Mouse (Mus musculus): ENCODE measurements at regions not wholly inside any gene's neighbourhood (a gene's known extent, or its start where the extent isn't known, plus 50 kb on each side); places are given as distances from the start of the nearest gene placed in this dataset.

GRCm38 (mm10) chr1:63920181-63920933 is 151.3 kb upstream of the 4933402D24Rik start:
- no peak for DNase-seq (ENCODE audit: low spot score in 2 of 2)

DNA sequence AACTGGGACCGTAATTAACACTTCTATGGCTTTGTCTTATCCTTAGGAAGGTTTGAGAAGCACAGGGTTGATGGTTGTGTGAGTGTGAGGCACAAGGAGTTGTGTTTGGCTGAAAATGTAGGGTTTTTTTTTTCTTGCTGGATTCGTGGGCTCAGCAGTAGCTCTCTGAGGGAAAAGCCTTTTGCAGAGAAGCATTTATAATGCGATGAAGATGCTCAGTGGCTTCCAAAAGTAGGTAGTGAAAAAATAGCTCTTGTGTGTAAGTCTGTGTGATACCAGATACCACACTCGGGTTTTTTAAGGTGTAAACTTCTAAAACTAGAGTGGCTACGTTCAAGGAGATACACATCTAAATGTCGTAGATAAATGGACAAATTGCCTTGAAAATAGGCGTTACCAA is 149.1 kb upstream of the 4933402D24Rik start:
- no peak for DNase-seq (ENCODE audit: low spot score in 2 of 2)

DNA sequence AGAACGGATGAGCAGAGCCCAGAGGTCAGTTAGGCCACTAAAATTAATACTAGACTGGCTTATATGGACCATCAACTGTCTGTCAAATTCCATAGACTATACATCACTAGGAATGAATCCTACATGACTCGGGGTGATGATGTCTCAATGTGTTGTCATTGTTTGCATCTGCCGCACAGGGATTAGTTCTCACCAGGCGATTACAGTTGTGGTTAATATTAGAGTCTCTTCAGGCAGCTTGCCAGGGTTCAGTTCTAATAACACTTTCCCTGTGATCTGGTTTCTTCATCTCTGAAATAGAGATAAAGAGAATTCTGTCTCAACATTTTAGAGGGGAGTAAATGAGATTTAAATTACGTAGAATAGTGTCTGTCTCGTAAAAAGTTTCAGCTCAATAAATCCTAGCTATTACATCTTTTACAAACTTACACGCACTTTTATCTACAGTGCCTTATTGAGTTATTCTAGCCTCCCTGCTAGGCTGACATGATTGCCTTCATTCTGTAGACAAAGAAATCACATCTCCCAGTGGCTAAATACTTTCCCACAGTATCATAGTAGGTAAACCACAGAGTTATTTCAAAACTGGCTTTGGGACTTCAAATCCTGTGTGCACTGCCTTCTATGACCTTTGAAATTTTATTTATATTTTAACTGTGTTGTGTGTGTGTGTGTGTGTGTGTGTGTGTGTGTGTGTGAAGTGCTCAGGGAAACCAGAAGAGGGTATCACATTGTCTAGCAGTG is 148.0 kb upstream of the 4933402D24Rik start:
- DNase-seq (ENCODE audit: low spot score in 2 of 2), result no peak

GRCm38 (mm10) chr1:63910765-63911164 is 141.7 kb upstream of the 4933402D24Rik start:
- no peak for DNase-seq (ENCODE audit: low spot score in 2 of 2)

DNA sequence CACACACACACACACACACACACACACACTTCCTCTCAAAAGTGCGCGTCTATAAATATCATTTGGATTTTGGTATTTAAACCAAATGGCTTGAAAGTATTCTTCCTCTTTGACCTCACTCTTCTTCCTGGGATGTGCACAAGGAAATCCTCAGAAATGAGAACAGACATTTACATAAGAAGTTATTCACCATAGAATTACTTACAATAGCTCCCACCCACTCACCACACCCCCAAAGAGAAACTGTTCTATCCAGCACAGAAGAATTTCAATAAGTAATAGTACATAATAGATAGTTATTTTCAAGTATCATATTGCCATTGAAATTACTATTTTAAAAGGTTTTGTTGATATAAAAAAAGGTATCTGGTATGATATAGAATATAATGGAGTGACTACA is 140.1 kb upstream of the 4933402D24Rik start:
- no peak for DNase-seq (ENCODE audit: low spot score in 2 of 2)

GRCm38 (mm10) chr1:63903620-63904019 is 134.6 kb upstream of the 4933402D24Rik start:
- no peak for DNase-seq (ENCODE audit: low spot score in 2 of 2)

GRCm38 (mm10) chr1:63903201-63903600 is 134.1 kb upstream of the 4933402D24Rik start:
- no peak for DNase-seq (ENCODE audit: low spot score in 2 of 2)

DNA sequence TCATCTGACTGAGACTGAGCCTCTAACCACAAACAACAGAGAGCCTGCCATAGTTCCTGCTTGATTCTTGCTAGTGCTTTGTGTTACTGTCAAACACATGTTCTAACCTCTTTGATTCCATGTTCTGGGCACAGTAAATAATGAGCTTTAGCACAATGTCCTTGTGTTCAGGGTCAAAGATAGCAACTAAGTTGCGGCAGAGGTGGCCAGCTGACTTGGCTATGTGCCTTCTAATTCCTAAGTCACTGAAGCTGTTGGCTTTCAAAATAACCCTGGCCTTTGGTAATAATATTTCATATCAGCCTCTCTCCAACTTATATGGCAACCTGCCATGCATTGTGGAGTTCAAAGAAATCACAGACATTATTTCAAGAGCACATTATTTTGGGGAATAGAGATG is 133.3 kb upstream of the 4933402D24Rik start:
- DNase-seq (ENCODE audit: low spot score in 2 of 2), result no peak

DNA sequence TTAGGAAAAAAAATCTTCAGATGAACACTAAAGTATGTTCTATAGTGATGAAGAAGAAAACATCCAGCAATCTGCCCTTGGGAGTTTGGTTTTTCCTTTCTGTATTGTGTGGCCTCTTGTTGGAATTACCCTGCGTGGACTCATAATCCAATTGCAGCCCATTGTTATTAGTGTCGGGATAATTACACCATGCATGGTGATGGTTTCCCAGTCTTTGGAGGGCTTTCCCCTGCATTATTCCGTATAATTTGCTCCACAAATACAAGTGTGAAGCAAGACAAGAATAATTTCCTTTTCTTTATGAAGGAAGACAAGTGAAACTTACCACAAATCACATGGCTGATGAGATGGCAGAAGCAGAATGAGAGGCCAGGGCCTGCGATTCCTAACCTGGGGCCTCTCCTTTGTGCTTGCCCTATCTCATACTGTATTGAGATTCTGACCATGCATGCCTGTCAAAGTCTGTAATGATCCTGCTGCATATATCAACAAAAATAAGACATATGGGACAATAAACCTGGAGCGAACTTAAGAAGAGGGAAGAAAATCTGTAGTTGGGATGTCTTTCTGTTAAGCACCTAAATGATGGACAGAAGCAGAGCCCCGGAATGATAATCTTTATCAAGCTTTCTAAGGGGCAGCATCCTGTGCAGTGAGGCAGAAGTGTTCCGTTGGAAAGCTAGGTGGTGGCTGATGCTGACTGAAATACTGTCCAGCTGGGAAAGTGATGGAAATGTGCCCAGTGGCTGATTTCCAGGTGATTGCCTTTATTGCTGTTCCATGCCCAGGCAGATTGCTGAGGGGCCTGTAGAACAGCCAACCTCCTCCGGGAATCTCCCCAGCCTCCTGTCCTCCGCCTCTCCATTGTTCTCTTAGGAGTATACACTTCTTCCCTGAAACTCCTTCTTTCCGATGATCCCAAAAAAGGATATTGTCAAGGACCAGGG is 130.8 kb upstream of the 4933402D24Rik start:
- no peak for DNase-seq (ENCODE audit: low spot score in 2 of 2)

- no peak for DNase-seq (ENCODE audit: low spot score in 2 of 2)
Measured at GRCm38 (mm10) chr1:63898766-63899165, 129.7 kb upstream of the 4933402D24Rik start.

DNA sequence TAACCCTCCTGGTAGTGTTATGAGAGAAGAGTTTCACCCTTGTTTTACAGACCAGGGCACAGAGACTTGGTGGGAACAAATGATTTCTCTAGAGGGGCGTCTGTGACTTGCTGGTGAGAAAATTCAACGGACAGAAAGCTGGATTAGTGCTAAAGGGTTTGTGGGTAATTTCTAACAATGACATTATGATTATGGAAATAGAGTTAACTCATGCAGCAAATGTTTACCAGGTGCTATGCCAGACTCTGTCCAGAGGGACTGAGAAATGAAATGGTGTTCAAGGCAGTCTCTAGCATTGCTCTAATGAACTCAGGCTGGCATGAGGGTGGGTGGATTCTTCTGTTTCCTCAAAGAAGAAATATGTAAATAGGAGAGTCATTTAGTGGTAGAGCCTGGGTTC is 128.5 kb upstream of the 4933402D24Rik start:
- no peak for DNase-seq (ENCODE audit: low spot score in 2 of 2)

- DNase-seq (ENCODE audit: low spot score in 2 of 2), result no peak
Measured at GRCm38 (mm10) chr1:63879570-63879969, 110.5 kb upstream of the 4933402D24Rik start.

DNA sequence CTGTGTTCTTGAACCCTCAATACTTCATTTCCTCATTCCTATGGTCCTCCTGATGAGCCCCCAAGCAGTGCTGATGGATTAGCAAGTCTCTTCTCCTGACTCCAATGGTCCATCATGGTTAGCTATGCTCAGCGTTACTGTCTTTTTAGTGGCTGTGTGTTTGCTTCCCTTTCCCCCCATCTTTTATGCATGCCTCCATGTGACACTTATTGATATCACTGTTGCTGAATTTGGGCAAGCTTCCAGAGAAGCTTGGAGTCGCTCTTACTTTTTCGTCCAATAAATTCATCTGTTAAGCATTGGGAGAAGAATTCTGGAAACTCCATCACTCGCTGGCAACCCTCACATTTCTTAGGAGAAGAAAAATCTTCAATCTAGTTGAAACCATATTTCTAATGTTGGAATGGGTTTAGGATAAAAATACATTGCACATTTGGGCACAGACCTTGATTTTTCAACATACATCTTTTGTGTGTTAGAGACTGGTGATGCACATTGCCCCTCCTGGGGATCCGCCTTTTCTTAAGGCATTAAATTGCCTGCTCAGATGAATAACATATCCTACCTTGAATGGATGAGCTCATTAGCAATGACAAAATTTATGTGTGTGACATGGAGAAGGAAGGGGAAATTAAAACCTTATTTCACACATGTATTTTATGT is 107.7 kb upstream of the 4933402D24Rik start:
- no peak for DNase-seq (ENCODE audit: low spot score in 2 of 2)

- no peak for DNase-seq (ENCODE audit: low spot score in 2 of 2)
Measured at GRCm38 (mm10) chr1:63875297-63875962, 106.4 kb upstream of the 4933402D24Rik start.

- no peak for DNase-seq (ENCODE audit: low spot score in 2 of 2)
Measured at GRCm38 (mm10) chr1:63871831-63872230, 102.8 kb upstream of the 4933402D24Rik start.

DNA sequence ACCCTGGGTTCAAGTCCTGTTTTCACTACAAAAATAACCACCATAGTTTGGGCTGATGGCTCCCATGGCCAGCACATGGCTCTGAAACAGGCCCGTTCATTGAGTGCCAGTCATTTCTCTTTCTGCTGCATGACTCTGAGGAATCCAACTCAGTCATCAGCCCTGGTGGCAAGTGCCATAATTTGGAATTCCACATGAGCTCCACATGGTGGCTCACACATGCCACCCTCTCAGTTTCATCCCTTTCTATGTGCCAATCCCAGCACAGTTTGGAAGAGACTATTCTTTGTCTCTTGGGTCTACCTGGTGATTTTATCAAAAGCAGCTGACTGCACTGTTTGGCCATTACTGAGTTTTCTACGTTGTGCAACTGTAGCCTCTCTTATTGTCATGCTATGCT is 100.3 kb upstream of the 4933402D24Rik start:
- DNase-seq (ENCODE audit: low spot score in 2 of 2), result no peak

DNA sequence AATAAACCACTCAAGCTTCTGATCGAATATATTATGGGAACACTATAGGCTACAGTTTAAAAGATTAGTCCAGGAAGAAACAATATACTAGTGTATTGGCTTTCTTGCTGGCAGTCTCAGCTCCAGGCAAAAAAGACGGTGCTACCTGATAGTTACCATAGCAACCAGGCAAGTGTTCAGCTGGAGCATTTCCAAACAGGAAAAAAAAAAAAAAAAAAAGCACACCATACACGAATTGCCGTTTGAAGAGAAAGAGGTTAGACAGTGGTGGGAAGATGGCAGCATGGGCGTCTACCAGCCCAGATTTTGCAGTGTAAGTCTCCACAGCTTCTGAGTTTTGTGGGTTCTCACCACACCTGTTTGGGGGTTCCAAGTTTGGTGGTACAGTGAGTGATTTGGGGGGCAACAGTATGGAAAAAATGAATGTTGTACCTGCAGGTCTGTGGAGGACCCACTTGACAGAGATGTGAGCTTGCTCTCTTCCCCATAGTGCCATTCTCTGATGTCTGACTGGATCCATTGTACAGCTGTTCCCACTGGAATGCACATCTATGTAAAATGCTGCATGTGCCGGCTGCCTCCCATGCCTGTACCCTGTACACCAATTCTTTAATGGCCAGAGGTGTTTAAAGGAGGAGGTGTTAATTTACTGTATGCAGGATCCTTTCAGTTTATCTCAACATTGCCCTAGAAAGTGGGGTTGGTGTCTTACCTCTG is 89.0 kb upstream of the 4933402D24Rik start:
- no peak for DNase-seq (ENCODE audit: low spot score in 2 of 2)

GRCm38 (mm10) chr1:63857468-63857867 is 88.4 kb upstream of the 4933402D24Rik start:
- DNase-seq (ENCODE audit: low spot score in 2 of 2), result no peak

- DNase-seq (ENCODE audit: low spot score in 2 of 2), result no peak
Measured at GRCm38 (mm10) chr1:63856366-63856765, 87.3 kb upstream of the 4933402D24Rik start.

GRCm38 (mm10) chr1:63854794-63855193 is 85.7 kb upstream of the 4933402D24Rik start:
- DNase-seq (ENCODE audit: low spot score in 2 of 2), result no peak

Measured in thymus, postnatal 10 days (tissue).